Mouse (Mus musculus) MN1 (cell line): ENCODE measurements around the gene Ift81.

Experiments used
- DNase-seq: peaks from one replicate; pipeline ENCODE4 v3.0.0-alpha.2; 2016; ENCODE audit warnings: low spot score

Gene Ift81

DNA sequence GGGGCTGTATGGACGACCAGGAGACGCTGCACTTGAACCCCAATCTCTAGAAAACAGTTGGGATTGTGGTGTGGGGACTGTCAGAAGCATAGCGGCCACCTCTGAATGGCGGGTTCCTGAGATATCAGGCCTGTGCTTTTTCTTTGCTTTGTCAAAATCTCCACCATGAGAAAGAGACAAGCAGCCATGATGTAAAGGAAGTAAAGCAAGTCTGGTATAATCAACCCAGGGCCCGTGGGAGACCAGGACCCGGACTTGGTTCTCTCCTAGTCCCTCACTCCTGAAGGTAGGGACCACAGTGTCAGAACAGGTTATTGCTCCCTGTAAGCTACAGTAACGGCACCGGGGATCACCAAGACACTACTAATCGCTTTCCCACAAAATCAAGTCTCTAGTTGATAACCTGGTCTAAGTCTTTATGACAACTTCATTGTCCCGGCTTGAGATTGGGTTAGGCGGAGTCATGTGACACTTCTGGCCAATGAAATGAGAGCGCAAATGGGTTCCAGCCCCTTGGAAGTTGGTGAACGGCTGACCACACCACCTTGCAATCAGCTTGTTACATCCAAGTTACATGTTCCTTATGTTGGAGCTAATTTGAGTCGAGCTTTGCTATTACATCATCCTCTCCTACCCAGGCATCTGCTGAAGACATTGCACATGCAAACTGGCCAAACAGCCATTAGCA lies 11.4 kb upstream of the Ift81 start:
- peak; percentile 74 for DNase-seq

GRCm38 (mm10) chr5:122624952-122625479 lies 10.7 kb upstream of the Ift81 start:
- DNase-seq = peak; percentile 68

- DNase-seq = no peak
Measured at GRCm38 (mm10) chr5:122623861-122624260, 9.5 kb upstream of the Ift81 start.

DNA sequence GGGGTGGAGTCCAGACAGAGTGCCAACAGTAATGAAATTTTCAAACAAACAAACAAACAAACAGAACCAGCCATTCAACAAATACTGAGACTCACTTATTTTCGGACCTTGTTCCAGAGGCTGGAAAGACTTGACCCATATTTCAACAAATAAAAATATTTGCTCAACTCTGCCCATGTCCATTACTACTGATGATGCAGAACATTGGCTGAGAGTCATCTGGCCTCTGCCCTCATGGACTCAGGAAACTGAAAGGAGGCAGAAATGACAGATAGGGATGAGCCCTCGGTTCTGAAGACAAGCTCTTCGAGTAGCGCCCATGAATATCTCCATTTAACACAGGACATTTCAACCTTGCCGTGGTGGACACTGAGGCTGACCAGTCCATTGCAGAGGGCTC lies 8.2 kb upstream of the Ift81 start:
- DNase-seq = no peak

GRCm38 (mm10) chr5:122621376-122621886 lies 7.1 kb upstream of the Ift81 start:
- no peak for DNase-seq

- DNase-seq = no peak
Measured at GRCm38 (mm10) chr5:122619686-122620296, 5.5 kb upstream of the Ift81 start.

- DNase-seq = no peak
Measured at GRCm38 (mm10) chr5:122617718-122618117, 3.4 kb upstream of the Ift81 start.

DNA sequence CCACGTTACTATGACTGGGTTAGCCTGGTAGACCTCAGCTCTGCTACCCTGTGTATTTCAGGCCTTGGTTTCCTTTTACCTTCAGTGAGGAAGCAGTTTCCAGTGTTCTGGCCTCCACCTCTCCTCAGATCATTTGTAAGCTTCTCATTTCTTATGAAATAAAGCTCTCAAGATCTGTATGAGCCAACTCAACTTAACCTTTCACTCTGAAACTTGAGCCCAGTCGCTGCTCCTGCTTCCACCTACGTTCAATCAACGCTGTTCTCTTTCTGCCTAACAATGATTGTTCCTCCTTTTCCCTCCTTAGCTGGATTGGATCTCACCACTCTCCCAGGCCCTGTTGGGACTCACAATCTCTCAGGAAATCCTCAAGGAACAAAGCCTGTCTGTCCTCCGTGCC lies 2.7 kb downstream of the Ift81 start:
- DNase-seq = no peak

DNA sequence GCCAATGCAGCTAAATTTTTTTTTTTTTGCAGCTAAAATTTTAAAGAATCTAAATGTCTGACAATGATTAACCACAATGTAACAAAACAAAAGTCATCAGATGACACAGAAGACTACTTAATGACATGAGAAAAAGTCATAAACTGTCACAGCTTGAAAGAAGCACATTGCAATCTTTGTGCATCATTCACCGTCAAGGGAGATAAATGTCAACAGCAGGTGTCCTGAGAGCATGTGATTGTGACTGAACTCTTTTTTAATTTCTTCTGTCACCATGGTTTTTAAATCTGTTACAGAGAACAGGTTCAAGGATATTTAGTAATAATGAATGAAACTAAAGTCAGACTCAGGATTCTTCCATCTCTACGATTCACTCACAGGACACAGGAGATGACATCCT lies 9.4 kb downstream of the Ift81 start:
- DNase-seq = no peak

DNA sequence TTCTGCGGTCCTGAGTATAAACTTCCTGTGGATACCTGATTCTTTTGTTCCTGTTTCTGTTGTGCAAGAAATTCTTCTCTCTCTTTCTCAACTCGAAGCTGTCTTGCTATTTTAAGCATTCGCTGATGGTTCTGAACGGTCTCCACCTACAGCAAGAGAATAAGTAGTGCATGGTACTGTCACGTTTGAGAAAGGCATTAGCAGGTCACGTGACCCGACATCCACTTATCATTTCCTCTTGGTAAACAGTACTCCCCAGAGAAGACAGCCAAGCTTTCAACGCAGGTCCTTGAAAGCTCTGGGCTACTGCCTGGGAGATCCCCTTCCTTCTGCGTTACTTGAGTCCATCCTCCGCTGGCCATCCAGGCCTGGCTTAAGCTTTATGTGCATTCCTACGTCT lies 12.1 kb downstream of the Ift81 start:
- no peak for DNase-seq

GRCm38 (mm10) chr5:122595470-122595869 lies 18.8 kb downstream of the Ift81 start:
- no peak for DNase-seq

DNA sequence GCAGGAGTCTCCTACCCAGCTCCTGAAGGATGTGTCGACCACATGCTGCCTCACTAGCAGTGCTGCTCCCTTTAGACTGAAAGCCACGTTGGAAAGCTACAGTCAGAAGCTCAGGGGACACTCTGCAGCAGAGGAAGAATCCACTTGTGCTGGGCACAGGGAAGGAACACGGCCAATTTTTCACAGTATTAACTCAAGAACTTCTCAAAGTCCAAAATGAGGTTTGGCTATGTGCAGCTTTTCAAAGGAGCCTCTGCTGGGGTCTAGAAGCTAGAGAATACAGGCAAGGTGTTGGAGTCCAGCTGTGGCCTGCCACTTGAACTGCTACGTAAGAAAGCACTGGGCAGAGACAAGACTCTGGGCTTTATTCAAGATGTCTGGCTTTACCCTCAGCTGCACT lies 24.4 kb downstream of the Ift81 start:
- DNase-seq = no peak

GRCm38 (mm10) chr5:122585546-122585945 lies 28.8 kb downstream of the Ift81 start:
- no peak for DNase-seq

GRCm38 (mm10) chr5:122584093-122584492 lies 30.2 kb downstream of the Ift81 start:
- DNase-seq = no peak

GRCm38 (mm10) chr5:122576683-122577329 lies 37.5 kb downstream of the Ift81 start:
- DNase-seq = no peak

- DNase-seq = no peak
Measured at GRCm38 (mm10) chr5:122572001-122572400, 42.3 kb downstream of the Ift81 start.

GRCm38 (mm10) chr5:122566626-122567025 lies 47.7 kb downstream of the Ift81 start:
- no peak for DNase-seq

DNA sequence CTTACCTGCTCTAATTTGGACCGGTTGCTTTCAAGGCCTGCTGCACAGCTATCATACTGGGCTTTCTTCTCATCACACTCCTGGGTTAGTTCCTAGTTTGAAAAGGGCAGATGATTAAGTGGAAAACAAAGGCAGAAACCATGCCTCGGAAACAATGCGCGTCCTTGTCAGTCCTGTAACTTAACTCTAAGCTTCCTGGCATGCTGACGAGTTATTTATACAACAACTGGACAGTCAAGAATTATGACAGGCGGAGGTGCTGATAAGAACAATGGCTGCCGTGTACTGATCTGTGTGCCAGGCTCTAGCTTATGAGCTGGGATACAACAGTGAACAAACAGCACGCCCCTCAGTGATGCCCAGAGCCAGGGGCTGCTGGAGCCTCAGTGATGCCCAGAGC lies 53.7 kb downstream of the Ift81 start:
- no peak for DNase-seq

- DNase-seq = no peak
Measured at GRCm38 (mm10) chr5:122558127-122558526, 56.2 kb downstream of the Ift81 start.

DNA sequence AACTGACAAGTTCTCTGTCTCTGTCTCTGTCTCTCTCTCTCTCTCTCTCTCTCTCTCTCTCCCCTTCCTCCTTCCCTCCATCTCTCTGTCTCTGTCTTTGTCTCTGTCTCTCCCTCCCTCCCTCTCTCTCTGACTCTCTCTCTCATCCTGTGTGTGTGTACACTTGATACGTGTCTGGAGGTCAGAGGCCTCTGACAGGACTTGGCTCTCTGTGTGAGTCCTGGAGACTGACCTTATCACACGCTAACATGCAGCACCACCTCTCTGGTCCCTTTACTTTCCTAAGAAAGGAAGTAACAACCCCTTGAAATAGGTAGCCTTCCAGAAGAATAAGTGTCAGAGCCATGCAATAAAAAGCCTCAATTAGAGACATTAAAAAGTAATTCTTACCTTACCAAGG lies 59.2 kb downstream of the Ift81 start:
- DNase-seq = no peak

DNA sequence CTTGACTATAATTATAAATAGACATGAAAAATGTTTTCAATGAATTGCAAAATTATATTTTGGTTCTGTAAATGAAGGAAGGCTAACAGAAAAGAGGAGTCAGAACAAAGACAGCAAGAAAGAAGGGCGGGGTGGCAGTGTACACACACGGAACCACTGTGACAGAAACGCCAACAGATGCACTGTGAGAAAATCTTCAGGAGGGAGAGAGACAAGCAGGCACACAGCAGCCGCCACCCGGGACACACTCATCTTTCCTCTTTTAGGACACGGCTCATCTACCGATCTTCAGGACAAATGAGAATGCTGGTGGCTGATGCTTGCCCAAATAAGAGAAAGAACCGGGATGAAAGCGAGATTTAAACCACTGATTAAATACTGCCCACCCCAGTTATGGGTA lies 61.7 kb downstream of the Ift81 start:
- no peak for DNase-seq

DNA sequence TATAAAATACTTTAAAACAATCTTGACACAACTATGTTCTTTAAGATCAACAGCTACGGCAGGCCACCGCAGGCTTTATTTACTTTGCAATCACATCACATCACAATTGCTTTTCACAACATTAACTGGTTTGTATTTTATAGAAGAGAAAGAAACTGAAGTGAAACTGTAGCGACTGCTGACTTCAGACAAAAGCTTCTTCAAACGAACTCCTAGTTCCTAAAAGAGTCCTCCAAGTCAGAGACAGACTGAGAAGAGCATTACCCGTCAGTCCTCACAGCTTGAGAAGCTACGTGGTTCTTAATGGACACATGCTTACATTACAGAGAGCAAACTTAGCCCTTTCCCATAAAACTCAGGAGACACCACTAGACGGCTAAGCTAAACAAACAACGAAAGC lies 63.9 kb downstream of the Ift81 start:
- DNase-seq = no peak

DNA sequence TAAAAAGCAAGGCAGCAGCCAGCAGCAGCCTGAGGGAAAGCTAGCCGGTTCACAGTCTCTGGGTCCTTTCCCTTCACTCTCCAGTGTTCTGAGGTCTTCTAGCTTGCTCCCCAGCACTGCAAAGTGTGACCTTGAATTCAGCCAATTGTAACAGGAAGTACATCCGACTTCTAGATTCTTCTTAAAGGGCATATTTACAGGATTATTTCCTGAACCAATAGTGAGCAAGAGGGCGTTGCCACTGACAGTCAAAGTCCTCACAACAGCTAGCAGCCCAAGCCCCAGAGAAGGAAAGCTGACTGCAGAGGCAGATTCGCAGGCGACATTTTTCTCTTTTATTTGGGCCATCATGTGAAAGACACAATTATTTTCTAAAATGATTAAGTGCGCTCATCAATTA lies 65.6 kb downstream of the Ift81 start:
- DNase-seq = no peak
